Comparison of ENCODE assay signal across 9 mouse cellular contexts in genomic region chr19:4810309-4810708, GRCm38 (mm10). TPM values are rescaled to one million over a fixed set of nuclear protein-coding genes. Genes with fewer than 3 reads are reported as not detected.
A peak's percentile ranks its signal among the peaks of the same experiment; 100 is the strongest.
DNase-seq lines count a peak whose midpoint lies in the region; ATAC-seq and TF ChIP-seq lines count a peak whose summit lies in the region.
"Had no signal": no experiment of that assay in that cellular context is flagged by ENCODE, and none has a peak within 500 bp of the region (broad histone marks: within the 10 kb centered on the region; RNA-seq: fewer than 3 reads in every experiment).

No protein-coding gene starts in this region.

- in situ Hi-C loops in CH12.LX (cut with MboI; ENCODE audit: low pct_ligation_motif_present, low pct_unique_long_range_greater_than_20kb, low sequenced_read_pairs): no loop called here

- dilution Hi-C loops in CH12.LX (cut with MboI; ENCODE audit: extremely low pct_ligation_motif_present, extremely low pct_unique_long_range_greater_than_20kb, low sequenced_read_pairs): no loop called here

- peak overlapping the region; percentile 95 for H3K9ac ChIP-seq in heart, embryonic 11.5 days (ENCODE audit: low read depth, low read length)
- peak overlapping the region; percentile 64 for H3K9ac ChIP-seq in CH12.LX (ENCODE audit: insufficient read depth, low read depth)
- peak overlapping the region; percentile 70 for H3K9ac ChIP-seq in forebrain, embryonic 12.5 days
- H3K9ac ChIP-seq in liver, embryonic 15.5 days: peak overlapping the region; percentile 82

- WGBS in heart, embryonic 11.5 days (ENCODE audit: insufficient replicate concordance): 0% methylated on average over 14 of the region's 14 CpGs
- under 1% methylated on average over 14 of the region's 14 CpGs for WGBS in forebrain, embryonic 12.5 days
- WGBS in liver, embryonic 15.5 days (ENCODE audit: insufficient replicate concordance): under 1% methylated on average over 14 of the region's 14 CpGs

- H3K4me3 ChIP-seq in heart, embryonic 11.5 days (ENCODE audit: low read depth, low read length): peak overlapping the region; percentile 76
- H3K4me3 ChIP-seq in CH12.LX (replicated peaks in 1 of 3; ENCODE audit: low read depth in 2 of 3, low read length in 2 of 3, poor library complexity in 1 of 3): peak overlapping the region; percentile 74 to 88 (median 88)
- peak overlapping the region; percentile 82 for H3K4me3 ChIP-seq in forebrain, embryonic 12.5 days (replicated peaks)
- peak overlapping the region; percentile 83 for H3K4me3 ChIP-seq in liver, embryonic 15.5 days (replicated peaks)

- no peak for TF ChIP-seq RAD21 in CH12.LX (IDR thresholded peaks at IDR 0.05; ENCODE audit: low read depth, low read length)

- no peak for TF ChIP-seq CTCF in CH12.LX (conservative IDR thresholded peaks at IDR 0.05 in 1 of 2, IDR thresholded peaks at IDR 0.05 in 1 of 2; ENCODE audit: low read depth in 2 of 2, low read length in 2 of 2)

- TF ChIP-seq POLR2A in CH12.LX (IDR thresholded peaks at IDR 0.05; ENCODE audit: low read depth, low read length): no peak

- H3K27ac ChIP-seq in heart, embryonic 11.5 days (ENCODE audit: low read depth, low read length): no peak overlapping the region
- no peak overlapping the region for H3K27ac ChIP-seq in CH12.LX (ENCODE audit: insufficient read depth, low read depth)
- peak overlapping the region; percentile 95; the same call in 1 of the 2 replicates for H3K27ac ChIP-seq in forebrain, embryonic 12.5 days
- peak overlapping the region; percentile 94 for H3K27ac ChIP-seq in liver, embryonic 15.5 days (replicated peaks)

- DNase-seq in heart, postnatal 10 days: no peak
- DNase-seq in CH12.LX (ENCODE audit: extremely low read depth): no peak
- no peak for DNase-seq in spleen, postnatal 14 days (ENCODE audit: low spot score in 2 of 2)
- DNase-seq in spleen, postnatal 10 days (ENCODE audit: low spot score in 2 of 2): no peak

- no peak for TF ChIP-seq EP300 in CH12.LX (IDR thresholded peaks at IDR 0.05; ENCODE audit: low read length)

- no peaks in the 10 kb centered on the region for H3K9me3 ChIP-seq in heart, embryonic 11.5 days (replicated peaks; ENCODE audit: control insufficient read depth, low read length)
- peaks cover 4% of the 10 kb centered on the region for H3K9me3 ChIP-seq in CH12.LX (replicated peaks; ENCODE audit: low read length)
- peaks cover under 1% of the 10 kb centered on the region; the same call in 1 of the 2 replicates for H3K9me3 ChIP-seq in forebrain, embryonic 12.5 days
- H3K9me3 ChIP-seq in liver, embryonic 15.5 days (replicated peaks): no peaks in the 10 kb centered on the region

- H3K27me3 ChIP-seq in heart, embryonic 11.5 days (ENCODE audit: control insufficient read depth, insufficient read depth, low read length): no peaks in the 10 kb centered on the region
- no peaks in the 10 kb centered on the region for H3K27me3 ChIP-seq in CH12.LX (replicated peaks)
- H3K27me3 ChIP-seq in forebrain, embryonic 12.5 days: no peaks in the 10 kb centered on the region
- H3K27me3 ChIP-seq in liver, embryonic 15.5 days: no peaks in the 10 kb centered on the region

- no peak for ATAC-seq in heart, embryonic 11.5 days (replicated peaks; ENCODE audit: insufficient number of reproducible peaks, low FRiP score, low TSS enrichment)
- no peak for ATAC-seq in forebrain, embryonic 12.5 days (ENCODE audit: low FRiP score)
- no peak for ATAC-seq in liver, embryonic 15.5 days (ENCODE audit: insufficient read depth)
- ATAC-seq in activated CD4-positive, CD25-positive, alpha-beta regulatory T cell, adult 4 months: no peak

- H3K79me2 ChIP-seq in CH12.LX (replicated peaks; ENCODE audit: control insufficient read depth, extremely low read depth, insufficient read depth, poor library complexity, severe bottlenecking): peaks cover 60% of the 10 kb centered on the region

- H3K4me2 ChIP-seq in heart, embryonic 11.5 days: peak overlapping the region; percentile 86
- peak overlapping the region; percentile 92 for H3K4me2 ChIP-seq in CH12.LX (ENCODE audit: insufficient read depth, low read depth, poor library complexity, severe bottlenecking)
- peak overlapping the region; percentile 90 for H3K4me2 ChIP-seq in forebrain, embryonic 12.5 days
- peak overlapping the region; percentile 76 for H3K4me2 ChIP-seq in liver, embryonic 15.5 days

- intact Hi-C loops in heart, postnatal 10 days (cut with DNase I): no loop called here

- H3K36me3 ChIP-seq in heart, embryonic 11.5 days (ENCODE audit: control insufficient read depth, insufficient read depth, low read length): no peaks in the 10 kb centered on the region
- peaks cover 0 to 21% of the 10 kb centered on the region in 2 experiments for H3K36me3 ChIP-seq in CH12.LX (replicated peaks in 1 of 2; ENCODE audit: control insufficient read depth in 1 of 2, insufficient read depth in 1 of 2, low read length in 1 of 2)
- H3K36me3 ChIP-seq in forebrain, embryonic 12.5 days (replicated peaks): peaks cover 5% of the 10 kb centered on the region
- H3K36me3 ChIP-seq in liver, embryonic 15.5 days (replicated peaks): no peaks in the 10 kb centered on the region

- peaks cover 8% of the 10 kb centered on the region for H3K4me1 ChIP-seq in heart, embryonic 11.5 days (ENCODE audit: control insufficient read depth, insufficient read depth, low read length)
- H3K4me1 ChIP-seq in CH12.LX (ENCODE audit: control insufficient read depth in 1 of 2, insufficient read depth in 2 of 2): peaks cover 4 to 32% of the 10 kb centered on the region in 2 experiments; a peak in 3 of 4 replicates
- H3K4me1 ChIP-seq in forebrain, embryonic 12.5 days: peaks cover 26% of the 10 kb centered on the region
- peaks cover 33% of the 10 kb centered on the region for H3K4me1 ChIP-seq in liver, embryonic 15.5 days (replicated peaks)

TF ChIP-seq in CH12.LX, 34 proteins besides CTCF, POLR2A, EP300 and RAD21:
- no peak for TF ChIP-seq POLR2AphosphoS2 (IDR thresholded peaks at IDR 0.05; ENCODE audit: low read depth, low read length)
- TF ChIP-seq HCFC1 (IDR thresholded peaks at IDR 0.05; ENCODE audit: low read depth, low read length): no peak
- no peak for TF ChIP-seq ZKSCAN1 (IDR thresholded peaks at IDR 0.05; ENCODE audit: borderline replicate concordance, low read depth, low read length)
- no peak for TF ChIP-seq SIN3A (IDR thresholded peaks at IDR 0.05; ENCODE audit: low read length)
TF ChIP-seq in CH12.LX: peak in this region for 0.

RNA-seq across cellular contexts. Expression of gene Gm21992, which starts 1.1 kb away (rescaled TPM):
- 19.8 and 24.0 TPM in 2 replicates for polyA plus RNA-seq in heart, embryonic 11.5 days (2014; fragmentation: Nextera tagmentation; extraction: Ambion mirVana)
- total RNA-seq in heart, postnatal 10 days (2021): 10 to 100 TPM; 16.8 to 17.8 TPM
- total RNA-seq in CH12.LX (2012; rRNA removed) (15.2 and 17.0 TPM in 2 replicates), CH12.LX (2014; rRNA removed) (3.9 and 5.5 TPM in 2 replicates)
- polyA plus RNA-seq in CH12.LX (2012; ENCODE audit: insufficient read length, low read depth): 37.5 and 44.3 TPM in 2 replicates
- 39.0 and 42.9 TPM in 2 replicates for polyA plus RNA-seq in forebrain, embryonic 12.5 days (2016; fragmentation: Nextera tagmentation; extraction: Ambion mirVana)
- 11.6 and 12.7 TPM in 2 replicates for polyA plus RNA-seq in liver, embryonic 15.5 days (2015; fragmentation: Nextera tagmentation; extraction: Ambion mirVana)
- 10 to 100 TPM; 36.1 to 36.5 TPM for polyA plus RNA-seq in activated CD4-positive, CD25-positive, alpha-beta regulatory T cell, adult 4 months (2017; shearing (Covaris generic))

RNA-seq across cellular contexts. Expression of gene Rbm14, which starts 1.1 kb away (rescaled TPM):
- polyA plus RNA-seq in heart, embryonic 11.5 days (2014; fragmentation: Nextera tagmentation; extraction: Ambion mirVana): 58.0 and 67.5 TPM in 2 replicates
- total RNA-seq in heart, postnatal 10 days (2021): 10 to 100 TPM; 33.8 to 34.6 TPM
- total RNA-seq in CH12.LX (2012; rRNA removed) (39.0 and 47.1 TPM in 2 replicates), CH12.LX (2014; rRNA removed) (18.2 and 19.1 TPM in 2 replicates)
- 51.8 and 59.1 TPM in 2 replicates for polyA plus RNA-seq in CH12.LX (2012; ENCODE audit: insufficient read length, low read depth)
- polyA plus RNA-seq in forebrain, embryonic 12.5 days (2016; fragmentation: Nextera tagmentation; extraction: Ambion mirVana): 120 and 133 TPM in 2 replicates
- 37.5 and 41.4 TPM in 2 replicates for polyA plus RNA-seq in liver, embryonic 15.5 days (2015; fragmentation: Nextera tagmentation; extraction: Ambion mirVana)
- polyA plus RNA-seq in activated CD4-positive, CD25-positive, alpha-beta regulatory T cell, adult 4 months (2017; shearing (Covaris generic)): 10 to 100 TPM; 18.3 to 54.9 TPM

RNA-seq across cellular contexts. Expression of gene Rbm4, which starts 16.6 kb away (rescaled TPM):
- 54.0 and 58.0 TPM in 2 replicates for polyA plus RNA-seq in heart, embryonic 11.5 days (2014; fragmentation: Nextera tagmentation; extraction: Ambion mirVana)
- 10 to 100 TPM; 43.1 to 49.2 TPM for total RNA-seq in heart, postnatal 10 days (2021)
- total RNA-seq in CH12.LX (2012; rRNA removed) (73.2 and 77.0 TPM in 2 replicates), CH12.LX (2014; rRNA removed) (63.0 and 68.3 TPM in 2 replicates)
- 47.3 and 55.7 TPM in 2 replicates for polyA plus RNA-seq in CH12.LX (2012; ENCODE audit: insufficient read length, low read depth)
- polyA plus RNA-seq in forebrain, embryonic 12.5 days (2016; fragmentation: Nextera tagmentation; extraction: Ambion mirVana): 86.4 and 95.2 TPM in 2 replicates
- polyA plus RNA-seq in liver, embryonic 15.5 days (2015; fragmentation: Nextera tagmentation; extraction: Ambion mirVana): 25.2 and 29.0 TPM in 2 replicates
- 10 to 100 TPM; 25.8 to 50.9 TPM for polyA plus RNA-seq in activated CD4-positive, CD25-positive, alpha-beta regulatory T cell, adult 4 months (2017; shearing (Covaris generic))

RNA-seq across cellular contexts. Expression of gene Ccs, which starts 28.8 kb away (rescaled TPM):
- polyA plus RNA-seq in heart, embryonic 11.5 days (2014; fragmentation: Nextera tagmentation; extraction: Ambion mirVana): 37.5 and 38.8 TPM in 2 replicates
- 10 to 100 TPM; 36.0 to 36.9 TPM for total RNA-seq in heart, postnatal 10 days (2021)
- total RNA-seq in CH12.LX (2012; rRNA removed) (42.1 and 42.6 TPM in 2 replicates), CH12.LX (2014; rRNA removed) (25.6 and 30.7 TPM in 2 replicates)
- 32.0 and 39.1 TPM in 2 replicates for polyA plus RNA-seq in CH12.LX (2012; ENCODE audit: insufficient read length, low read depth)
- polyA plus RNA-seq in forebrain, embryonic 12.5 days (2016; fragmentation: Nextera tagmentation; extraction: Ambion mirVana): 34.6 and 37.9 TPM in 2 replicates
- polyA plus RNA-seq in liver, embryonic 15.5 days (2015; fragmentation: Nextera tagmentation; extraction: Ambion mirVana): 52.4 and 61.9 TPM in 2 replicates
- 100 to 1,000 TPM in 1 of 2 experiments, 10 to 100 TPM in 1; 94.7 to 162 TPM for polyA plus RNA-seq in activated CD4-positive, CD25-positive, alpha-beta regulatory T cell, adult 4 months (2017; shearing (Covaris generic))

RNA-seq across cellular contexts. Expression of gene Ccdc87, which starts 28.9 kb away (rescaled TPM):
- not detected in 2 replicates for polyA plus RNA-seq in heart, embryonic 11.5 days (2014; fragmentation: Nextera tagmentation; extraction: Ambion mirVana)
- total RNA-seq in heart, postnatal 10 days (2021): not detected
- total RNA-seq in CH12.LX (2012; rRNA removed): not detected in 2 replicates
- total RNA-seq in CH12.LX (2014; rRNA removed): not detected in 2 replicates
- polyA plus RNA-seq in CH12.LX (2012; ENCODE audit: insufficient read length, low read depth): not detected in 2 replicates
- 0.19 TPM in 2 replicates for polyA plus RNA-seq in forebrain, embryonic 12.5 days (2016; fragmentation: Nextera tagmentation; extraction: Ambion mirVana)
- not detected in 2 replicates for polyA plus RNA-seq in liver, embryonic 15.5 days (2015; fragmentation: Nextera tagmentation; extraction: Ambion mirVana)
- polyA plus RNA-seq in activated CD4-positive, CD25-positive, alpha-beta regulatory T cell, adult 4 months (2017; shearing (Covaris generic)): not detected
- total RNA-seq: gastrocnemius, postnatal 36 days had no signal

Comparison
In these comparisons a context has a peak if more than half of its experiments do, and no peak if none do; other contexts are left out.
1. H3K27ac ChIP-seq: peak in forebrain, embryonic 12.5 days (single experiment) and liver, embryonic 15.5 days (single experiment); none in heart, embryonic 11.5 days (single experiment) and CH12.LX (single experiment).
2. Peak in every context shown above with its lines, with median percentiles within 50 percentile points of each other: H3K4me2 ChIP-seq, H3K4me3 ChIP-seq and H3K9ac ChIP-seq.